Mouse (Mus musculus) liver, embryonic 13.5 days (tissue): ENCODE results near the gene Try10. TPM values are rescaled to one million over a fixed set of nuclear protein-coding genes. Genes with fewer than 3 reads are reported as not detected.
A peak's percentile ranks its signal among the peaks of the same experiment; 100 is the strongest.
"Not testable (repeated sequence)": the region's sequence is repeated elsewhere in the genome, so short reads cannot be mapped to it uniquely, and the experiment has no call there.

Source experiments
- ATAC-seq: fragments of 200-750 bp; cut with Nextera tagmentation; 2 replicates; pipeline ENCODE4 v1.8.0; 2017; ENCODE audit warnings: low read depth, mild to moderate bottlenecking, moderate number of reproducible peaks, moderate library complexity
- DNase-seq: peaks from one replicate; pipeline ENCODE4 v3.0.0; 2022
- H3K27ac ChIP-seq: fragments of 300-500 bp; sonication (generic); 2 replicates; pipeline ENCODE4 v1.5.1; 2015; ENCODE audit warnings: moderate library complexity, mild to moderate bottlenecking, inconsistent platforms
- H3K27me3 ChIP-seq: fragments of 300-500 bp; sonication (generic); 2 replicates; pipeline ENCODE4 v1.6.1; 2015; ENCODE audit warnings: mild to moderate bottlenecking, inconsistent platforms
- H3K36me3 ChIP-seq: fragments of 300-500 bp; sonication (generic); 2 replicates; pipeline ENCODE4 v1.6.1; 2015; ENCODE audit warnings: mild to moderate bottlenecking, inconsistent platforms
- H3K4me1 ChIP-seq: fragments of 300-500 bp; sonication (generic); replicated peaks from 2 replicates; pipeline ENCODE4 v1.6.1; 2015; ENCODE audit warnings: inconsistent platforms
- H3K4me2 ChIP-seq: fragments of 300-500 bp; sonication (generic); 2 replicates; pipeline ENCODE4 v1.6.1; 2015; ENCODE audit warnings: inconsistent platforms, mild to moderate bottlenecking, moderate library complexity
- H3K4me3 ChIP-seq: fragments of 300-500 bp; sonication (generic); replicated peaks from 2 replicates; pipeline ENCODE4 v1.5.1; 2015; ENCODE audit warnings: mild to moderate bottlenecking, inconsistent platforms
- H3K9ac ChIP-seq: fragments of 300-500 bp; sonication (generic); 2 replicates; pipeline ENCODE4 v1.6.1; 2015; ENCODE audit warnings: mild to moderate bottlenecking, inconsistent platforms
- H3K9me3 ChIP-seq: fragments of 300-500 bp; sonication (generic); replicated peaks from 2 replicates; pipeline ENCODE4 v1.6.1; 2016; ENCODE audit warnings: inconsistent platforms
- WGBS: fragments of 180-500 bp; shearing (Covaris S2); methylation state at CpG from one replicate; pipeline ENCODE4 v1.1.7; 2015; ENCODE audit not compliant: insufficient replicate concordance; 5-methylcytosine and 5-hydroxymethylcytosine counted together
- polyA plus RNA-seq: library from polyadenylated mRNA; unstranded; fragments of >200 nt; fragmentation: Nextera tagmentation; extraction: Ambion mirVana; gene quantifications from 2 replicates; pipeline ENCODE4 v1.2.1, GENCODE M21; 2015

Try10 gene
- polyA plus RNA-seq = 0.23 TPM in 1 of 2 replicates, not detected in the other

DNA sequence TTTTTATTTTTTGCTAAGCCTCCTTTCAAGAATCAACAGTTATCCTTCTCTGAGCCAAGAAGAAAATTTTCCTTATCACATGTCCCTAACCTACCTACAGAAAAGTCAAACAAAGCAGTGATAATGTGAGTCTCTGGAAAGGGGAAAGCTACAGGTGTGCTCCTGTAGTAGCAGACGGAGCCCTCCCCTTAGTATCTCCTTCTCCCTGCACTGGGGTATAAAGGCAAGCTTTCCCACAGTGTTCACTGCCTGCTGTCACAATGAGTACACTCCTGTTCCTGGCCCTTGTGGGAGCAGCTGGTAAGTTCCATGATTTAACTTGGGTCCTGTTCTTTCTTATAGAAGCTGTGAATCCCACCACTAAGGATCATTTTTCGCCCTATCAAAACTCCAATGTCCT, at the start of gene Try10:
Try10 (plus strand) TSS at position 174 of the 400 bp plus-strand sequence.
- no peaks in the 10 kb centered on the region for H3K36me3 ChIP-seq
- 52% methylated on average over 2 of the region's 2 CpGs for WGBS
- no peaks in the 10 kb centered on the region for H3K9me3 ChIP-seq
- ATAC-seq = no peak
- no peaks in the 10 kb centered on the region for H3K27me3 ChIP-seq
- H3K4me1 ChIP-seq = no peaks in the 10 kb centered on the region
- H3K9ac ChIP-seq = no peak within 1 kb of the TSS
- no peak within 1 kb of the TSS for H3K4me2 ChIP-seq
- no peak within 1 kb of the TSS for H3K27ac ChIP-seq
- no peak within 1 kb of the TSS for H3K4me3 ChIP-seq
- DNase-seq = no peak

DNA sequence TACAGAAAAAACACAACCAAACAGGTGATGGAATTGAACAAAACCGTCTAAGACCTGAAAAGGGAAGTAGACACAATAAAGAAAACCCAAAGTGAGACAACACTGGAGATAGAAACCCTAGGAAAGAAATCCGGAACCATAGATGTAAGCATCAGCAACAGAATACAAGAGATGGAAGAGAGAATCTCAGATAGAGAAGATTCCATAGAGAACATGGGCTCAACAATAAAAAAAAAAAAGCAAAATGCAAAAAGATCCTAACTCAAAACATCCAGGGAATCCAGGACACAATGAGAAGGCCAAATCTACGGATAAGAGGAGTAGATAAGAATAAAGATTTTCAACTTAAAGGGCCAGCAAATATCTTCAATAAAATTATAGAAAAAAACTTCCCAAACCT, 37.2 kb upstream of the Try10 start, which contains the start of gene Try5:
Try5 (minus strand) TSS at position 101 of the 400 bp plus-strand sequence.
- not testable (repeated sequence) for DNase-seq, H3K27me3 ChIP-seq, H3K27ac ChIP-seq, H3K9ac ChIP-seq, H3K4me2 ChIP-seq, H3K4me1 ChIP-seq, H3K36me3 ChIP-seq, H3K9me3 ChIP-seq, H3K4me3 ChIP-seq, ATAC-seq
- whole genome bisulfite sequencing = 43% methylated on average over 3 of the region's 3 CpGs

DNA sequence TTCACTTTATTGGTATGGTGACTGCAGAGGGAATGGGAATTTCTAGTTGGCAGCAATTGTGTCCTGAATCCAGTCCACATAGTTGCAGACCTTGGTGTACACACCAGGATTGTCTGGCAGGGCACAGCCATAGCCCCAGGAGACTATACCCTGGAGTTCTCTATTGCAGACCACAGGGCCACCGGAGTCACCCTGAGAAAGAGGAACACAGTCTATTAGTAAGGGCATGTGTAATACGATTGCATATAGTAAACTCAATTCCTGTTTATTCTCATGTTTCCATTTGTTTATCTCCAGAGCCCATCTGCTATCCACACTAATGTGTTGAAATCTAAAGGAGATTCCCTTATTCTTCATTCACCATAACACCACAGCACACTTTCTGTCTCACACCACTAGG, 19.9 kb downstream of the Try10 start:
- H3K9me3 ChIP-seq, DNase-seq, H3K4me1 ChIP-seq, H3K4me3 ChIP-seq, H3K27me3 ChIP-seq, H3K36me3 ChIP-seq, ATAC-seq, H3K27ac ChIP-seq, H3K9ac ChIP-seq, H3K4me2 ChIP-seq: not testable (repeated sequence)
- 44% methylated on average over 2 of the region's 2 CpGs for WGBS

DNA sequence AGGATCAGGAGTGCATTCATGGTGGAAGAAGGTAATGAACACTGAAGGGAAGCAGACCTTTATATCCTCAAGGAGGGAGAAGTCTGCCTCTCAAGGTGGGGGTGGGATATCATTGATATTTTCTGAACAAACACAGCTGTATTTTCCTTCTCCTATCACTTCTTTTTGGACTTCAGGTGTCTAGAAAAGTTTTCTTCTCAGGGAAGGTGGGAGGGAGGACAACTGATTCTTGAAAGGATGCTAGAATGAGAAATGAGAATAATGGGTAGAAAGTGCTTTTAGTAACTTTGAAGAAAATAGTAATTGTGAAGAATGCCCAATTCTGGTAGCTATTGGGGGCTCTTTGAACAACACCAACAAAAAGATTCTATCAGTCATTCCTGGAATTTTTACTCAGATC, 23.7 kb downstream of the Try10 start, which contains the start of gene Prss3:
Prss3 (minus strand) TSS at position 101 of the 400 bp plus-strand sequence.
- not testable (repeated sequence) for H3K36me3 ChIP-seq, H3K4me3 ChIP-seq, H3K27me3 ChIP-seq, H3K27ac ChIP-seq, DNase-seq, H3K9ac ChIP-seq, H3K9me3 ChIP-seq, H3K4me1 ChIP-seq, H3K4me2 ChIP-seq, ATAC-seq

DNA sequence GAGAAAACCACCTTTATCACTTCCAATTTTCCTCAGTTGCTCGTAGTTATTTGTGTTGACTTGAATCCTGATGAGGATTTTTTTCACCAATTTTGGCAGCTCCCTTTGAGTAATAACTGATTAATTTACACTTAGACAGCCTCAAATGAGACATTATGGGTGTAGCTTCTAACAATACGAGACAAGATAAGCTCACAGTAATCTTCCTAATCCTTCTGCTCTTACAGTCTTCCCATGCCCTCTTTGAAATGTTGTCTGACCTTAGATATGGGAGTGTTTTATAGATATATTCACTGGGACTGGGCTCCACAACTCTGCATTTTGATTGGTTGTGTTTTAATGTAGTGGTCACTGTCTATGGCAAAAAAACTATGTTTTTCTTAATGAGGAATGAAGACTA, 32.9 kb downstream of the Try10 start:
- 36% methylated on average over 2 of the region's 2 CpGs for WGBS

DNA sequence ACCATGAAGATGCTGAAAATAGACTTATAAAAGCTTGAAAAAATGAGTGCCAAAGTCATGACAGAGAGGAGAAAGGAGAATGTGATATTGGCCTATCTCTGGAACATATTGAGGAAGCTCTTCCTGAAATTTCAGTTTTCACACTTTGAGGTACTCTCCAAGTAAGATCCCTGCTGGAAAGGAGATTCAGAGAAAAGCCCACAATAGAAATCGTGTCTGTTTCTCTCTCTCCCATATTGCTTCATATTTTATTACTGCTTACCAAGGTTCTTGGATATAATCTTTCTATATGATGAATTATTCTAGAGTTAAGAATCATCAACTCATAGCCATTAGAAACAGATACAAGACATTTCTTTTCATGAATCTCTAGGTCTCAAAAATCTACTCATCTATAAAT, 37.7 kb downstream of the Try10 start:
- not testable (repeated sequence) for H3K9ac ChIP-seq, H3K4me3 ChIP-seq, H3K27ac ChIP-seq, H3K27me3 ChIP-seq, ATAC-seq, DNase-seq, H3K36me3 ChIP-seq, H3K4me1 ChIP-seq, H3K9me3 ChIP-seq, H3K4me2 ChIP-seq
- 26% methylated on average over 1 of the region's 1 CpGs for WGBS

More for the DNA sequence above, 32.9 kb downstream of the Try10 start:
- Histone ChIP-seq H3K36me3 (no peaks in the 10 kb centered on the region), H3K9ac (no peak overlapping the region), H3K27ac (no peak overlapping the region), H3K27me3 (no peaks in the 10 kb centered on the region), H3K4me1 (no peaks in the 10 kb centered on the region), H3K4me3 (no peak overlapping the region), H3K4me2 (no peak overlapping the region), H3K9me3 (no peaks in the 10 kb centered on the region)
- DNase-seq (no peak), ATAC-seq (peak; percentile 39; the same call in 1 of the 2 replicates)

DNA sequence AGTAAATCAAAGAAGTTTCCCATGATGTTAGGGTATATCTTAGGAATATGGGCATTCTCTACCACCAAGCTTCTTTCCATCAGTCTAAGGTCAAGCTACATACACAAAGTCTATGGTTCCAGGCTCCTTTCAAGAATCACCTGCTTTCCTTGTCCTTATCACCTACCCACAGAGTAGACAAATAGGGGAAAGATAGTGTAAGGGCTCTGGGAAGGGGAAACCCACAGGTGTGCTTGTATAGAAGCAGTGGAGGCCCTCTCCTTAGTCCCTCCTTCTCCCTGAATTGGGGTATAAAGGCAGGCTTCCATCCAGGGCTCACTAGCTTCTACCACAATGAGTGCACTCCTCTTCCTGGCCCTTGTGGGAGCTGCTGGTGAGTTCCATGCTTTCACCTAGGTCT, 38.2 kb downstream of the Try10 start, which contains the start of gene Gm5771:
Gm5771 (plus strand) TSS at position 301 of the 400 bp plus-strand sequence.
- DNase-seq = not testable (repeated sequence)

More for the DNA sequence above, 38.2 kb downstream of the Try10 start, which contains the start of gene Gm5771:
- not testable (repeated sequence) for H3K4me3 ChIP-seq, H3K9me3 ChIP-seq, H3K36me3 ChIP-seq, H3K27me3 ChIP-seq, H3K4me2 ChIP-seq, ATAC-seq, H3K9ac ChIP-seq, H3K4me1 ChIP-seq, H3K27ac ChIP-seq

Other genes with a start within 250 kb of the Try10 start
- gene Try4, start 51.8 kb upstream of the Try10 start, polyA plus RNA-seq = not detected in 2 replicates
- not detected in 2 replicates for gene Try5, start 37.3 kb upstream of the Try10 start, polyA plus RNA-seq
- gene Prss3, start 23.6 kb downstream of the Try10 start, polyA plus RNA-seq = not detected in 2 replicates
- gene Gm5771, start 38.3 kb downstream of the Try10 start, polyA plus RNA-seq = not detected in 2 replicates
- gene Gm10334, start 92.0 kb downstream of the Try10 start, polyA plus RNA-seq = not detected in 2 replicates
- 0.29 TPM in 1 of 2 replicates, not detected in the other for gene Prss1, start 104.8 kb downstream of the Try10 start, polyA plus RNA-seq
- gene Prss2, start 167.7 kb downstream of the Try10 start, polyA plus RNA-seq = not detected in 2 replicates